Mouse (Mus musculus) liver, embryonic 14.5 days (tissue): Measurements from ENCODE around the gene Sephs2. TPM values are rescaled to one million over a fixed set of nuclear protein-coding genes. Genes with fewer than 3 reads are reported as not detected.

Source experiments
- ATAC-seq: fragments of 200-750 bp; cut with Nextera tagmentation; 2 replicates; pipeline ENCODE4 v1.8.0; 2017; ENCODE audit warnings: moderate number of reproducible peaks, mild to moderate bottlenecking, moderate library complexity; ENCODE audit not compliant: insufficient read depth
- DNase-seq, 3 experiments: peaks; one replicate each; pipeline ENCODE4 v3.0.0-alpha.2; 2012 to 2013; ENCODE audit warnings: low read depth in 3 of 3, low spot score in 3 of 3
- H3K27ac ChIP-seq: fragments of 300-500 bp; sonication (generic); 2 replicates; pipeline ENCODE4 v1.5.1; 2014; ENCODE audit warnings: moderate library complexity, mild to moderate bottlenecking, control low read depth, inconsistent platforms
- H3K27me3 ChIP-seq: fragments of 300-500 bp; sonication (generic); 2 replicates; pipeline ENCODE4 v1.6.1; 2014; ENCODE audit warnings: mild to moderate bottlenecking, low read length, moderate library complexity; ENCODE audit not compliant: control insufficient read depth, insufficient read depth
- H3K36me3 ChIP-seq: fragments of 300-500 bp; sonication (generic); replicated peaks from 2 replicates; pipeline ENCODE4 v1.6.1; 2014; ENCODE audit warnings: low read depth; ENCODE audit not compliant: control insufficient read depth, insufficient read depth
- H3K4me1 ChIP-seq, 2 experiments: fragments of 200-500 bp in 1 of 2; fragments of 300-500 bp in 1 of 2; sonication (generic) in 1 of 2; replicated peaks; 2 replicates each; pipeline ENCODE4 v1.6.1; 2012 to 2014; ENCODE audit warnings: antibody characterized with exemption in 1 of 2, inconsistent platforms in 1 of 2, low read length in 1 of 2; ENCODE audit not compliant: control insufficient read depth in 2 of 2, insufficient read depth in 2 of 2
- H3K4me2 ChIP-seq: fragments of 300-500 bp; sonication (generic); 2 replicates; pipeline ENCODE4 v1.6.1; 2014; ENCODE audit warnings: low read depth, mild to moderate bottlenecking, control low read depth, moderate library complexity
- H3K4me3 ChIP-seq, 2 experiments: fragments of 200-500 bp in 1 of 2; fragments of 300-500 bp in 1 of 2; sonication (generic) in 1 of 2; 2 replicates each; pipeline ENCODE4 v1.5.1; 2012 to 2014; ENCODE audit warnings: low read depth in 2 of 2, low read length in 2 of 2, mild to moderate bottlenecking in 2 of 2, control low read depth in 1 of 2, inconsistent platforms in 1 of 2, moderate library complexity in 1 of 2; ENCODE audit not compliant: insufficient read depth in 1 of 2
- H3K9ac ChIP-seq: fragments of 300-500 bp; sonication (generic); replicated peaks from 2 replicates; pipeline ENCODE4 v1.6.1; 2014; ENCODE audit warnings: mild to moderate bottlenecking, control low read depth, moderate library complexity
- H3K9me3 ChIP-seq: fragments of 300-500 bp; sonication (generic); 2 replicates; pipeline ENCODE4 v1.6.1; 2016; ENCODE audit warnings: low read length, mixed read lengths; ENCODE audit not compliant: control insufficient read depth
- CTCF ChIP-seq: IDR thresholded peaks from 2 replicates; pipeline ENCODE4 v1.5.1; 2016; ENCODE audit warnings: antibody characterized with exemption, low read depth, control low read depth
- EP300 ChIP-seq: IDR thresholded peaks from 2 replicates; pipeline ENCODE4 v1.6.1; 2016; ENCODE audit warnings: antibody characterized with exemption, low read depth
- WGBS: fragments of 180-500 bp; shearing (Covaris S2); extraction: QIAGEN DNeasy Blood & Tissue Kit; methylation state at CpG from one replicate; pipeline ENCODE4 v1.1.7; 2014; ENCODE audit not compliant: insufficient replicate concordance; 5-methylcytosine and 5-hydroxymethylcytosine counted together
- polyA plus RNA-seq, 2 experiments: library from polyadenylated mRNA; depleted of rRNA in 1 of 2; stranded (reverse) in 1 of 2; unstranded in 1 of 2; fragments of >200 nt; fragmentation: Nextera tagmentation in 1 of 2; extraction: Ambion mirVana in 1 of 2; gene quantifications; 2 replicates each; pipeline versions ENCODE4 v1.2.1 to v1.2.3; 2012 to 2014

The Sephs2 gene
- polyA plus RNA-seq, 2 experiments, result 44.9 to 143 TPM

- Histone ChIP-seq H3K27me3 (no peaks in the 10 kb centered on the region), H3K4me3 (peak overlapping the region; percentile 73 to 90), H3K9ac (peak overlapping the region; percentile 72), H3K36me3 (peaks cover 8% of the 10 kb centered on the region), H3K4me1 (peaks cover 6 to 26% of the 10 kb centered on the region in 2 experiments), H3K4me2 (peak overlapping the region; percentile 93), H3K9me3 (no peaks in the 10 kb centered on the region), H3K27ac (no peak overlapping the region)
- DNase-seq (no peak), ATAC-seq (no peak)
- TF ChIP-seq EP300 (no peak), CTCF (no peak)
- 81% methylated on average over 15 of the region's 15 CpGs for WGBS
Measured at GRCm38 (mm10) chr7:127272566-127272965, 1.3 kb downstream of the Sephs2 start.

- TF ChIP-seq EP300 (no peak), CTCF (no peak)
- Histone ChIP-seq H3K9me3 (no peaks in the 10 kb centered on the region), H3K4me2 (peak overlapping the region; percentile 93), H3K9ac (no peak overlapping the region), H3K4me1 (peaks cover 6 to 19% of the 10 kb centered on the region in 2 experiments), H3K4me3 (no peak overlapping the region; a peak in 1 of 4 replicates), H3K27me3 (no peaks in the 10 kb centered on the region), H3K36me3 (peaks cover 8% of the 10 kb centered on the region), H3K27ac (no peak overlapping the region)
- 83% methylated on average over 4 of the region's 4 CpGs for WGBS
- DNase-seq (no peak), ATAC-seq (no peak)
Measured at GRCm38 (mm10) chr7:127271093-127271492, 2.8 kb downstream of the Sephs2 start.

- H3K27ac ChIP-seq, result no peak overlapping the region
- no peak overlapping the region for H3K9ac ChIP-seq
- H3K4me1 ChIP-seq, result peaks cover 6 to 19% of the 10 kb centered on the region in 2 experiments
- H3K4me2 ChIP-seq, result peak overlapping the region; percentile 93; the same call in 1 of the 2 replicates
- ATAC-seq, result no peak
- no peak for DNase-seq
- no peak for TF ChIP-seq EP300
- no peak for TF ChIP-seq CTCF
- H3K4me3 ChIP-seq, result no peak overlapping the region
- H3K9me3 ChIP-seq, result no peaks in the 10 kb centered on the region
- 61% methylated on average over 5 of the region's 5 CpGs for WGBS
- H3K27me3 ChIP-seq, result no peaks in the 10 kb centered on the region
- peaks cover 8% of the 10 kb centered on the region for H3K36me3 ChIP-seq
Measured at GRCm38 (mm10) chr7:127270666-127271065, 3.2 kb downstream of the Sephs2 start.

- DNase-seq (no peak), ATAC-seq (no peak)
- Histone ChIP-seq H3K4me3 (no peak overlapping the region), H3K36me3 (peaks cover 8% of the 10 kb centered on the region), H3K27me3 (no peaks in the 10 kb centered on the region), H3K4me1 (peaks cover 6 to 19% of the 10 kb centered on the region in 2 experiments), H3K4me2 (no peak overlapping the region), H3K9me3 (no peaks in the 10 kb centered on the region), H3K9ac (no peak overlapping the region), H3K27ac (no peak overlapping the region)
- WGBS, result 63% methylated on average over 2 of the region's 2 CpGs
- TF ChIP-seq EP300 (no peak), CTCF (no peak)
Measured at GRCm38 (mm10) chr7:127270256-127270655, 3.6 kb downstream of the Sephs2 start.

GRCm38 (mm10) chr7:127263526-127263925, 10.3 kb downstream of the Sephs2 start:
- no peak overlapping the region for H3K4me2 ChIP-seq
- H3K36me3 ChIP-seq, result no peaks in the 10 kb centered on the region
- H3K4me1 ChIP-seq, result peaks cover 22 to 24% of the 10 kb centered on the region in 2 experiments
- no peak for TF ChIP-seq EP300
- no peak for TF ChIP-seq CTCF
- no peak overlapping the region for H3K9ac ChIP-seq
- ATAC-seq, result no peak
- H3K9me3 ChIP-seq, result no peaks in the 10 kb centered on the region
- no peak overlapping the region for H3K27ac ChIP-seq
- DNase-seq, result no peak
- WGBS, result 88% methylated on average over 3 of the region's 3 CpGs
- H3K4me3 ChIP-seq, result no peak overlapping the region
- no peaks in the 10 kb centered on the region for H3K27me3 ChIP-seq
